In genomic region chr16:91871188-91871587, GRCm38 (mm10) we compare ENCODE assay signal across 21 mouse cellular contexts.
DNase-seq lines count a peak whose midpoint lies in the region; ATAC-seq and TF ChIP-seq lines count a peak whose summit lies in the region.
"Had no signal": no experiment of that assay in that cellular context is flagged by ENCODE, and none has a peak within 500 bp of the region (broad histone marks: within the 10 kb centered on the region; RNA-seq: fewer than 3 reads in every experiment).

No protein-coding gene starts in this region.

- H3K79me2 ChIP-seq in CH12.LX (replicated peaks; ENCODE audit: control insufficient read depth, extremely low read depth, insufficient read depth, poor library complexity, severe bottlenecking) (no peaks in the 10 kb centered on the region), macrophage (ENCODE audit: inconsistent target) (no peaks in the 10 kb centered on the region)

- H3K27me3 ChIP-seq in CH12.LX (replicated peaks), result no peaks in the 10 kb centered on the region
- H3K27me3 ChIP-seq in heart, embryonic 12.5 days (replicated peaks), result no peaks in the 10 kb centered on the region
- H3K27me3 ChIP-seq: Patski had no signal

- no peak for TF ChIP-seq CTCF in CH12.LX (conservative IDR thresholded peaks at IDR 0.05 in 1 of 2, IDR thresholded peaks at IDR 0.05 in 1 of 2; ENCODE audit: low read depth in 2 of 2, low read length in 2 of 2)
- no peak for TF ChIP-seq CTCF in bone marrow macrophage, adult 2 months (IDR thresholded peaks at IDR 0.05; ENCODE audit: low read depth, low read length)

- ATAC-seq in heart, embryonic 12.5 days (ENCODE audit: insufficient number of reproducible peaks, low FRiP score), result no peak
- ATAC-seq: activated CD4-positive, CD25-positive, alpha-beta regulatory T cell, adult 4 months; CD4-positive, CD25-positive, alpha-beta regulatory T cell, adult 4 months; Patski had no signal

- TF ChIP-seq RAD21 in CH12.LX (IDR thresholded peaks at IDR 0.05; ENCODE audit: low read depth, low read length), result no peak

- WGBS in macrophage (ENCODE audit: missing documents), result 93% methylated on average over 6 of the region's 6 CpGs
- whole genome bisulfite sequencing in heart, embryonic 12.5 days, result 94% methylated on average over 6 of the region's 6 CpGs

- H3K9ac ChIP-seq in CH12.LX (ENCODE audit: insufficient read depth, low read depth), result peak overlapping the region; percentile 49; the same call in 1 of the 2 replicates
- H3K9ac ChIP-seq in heart, embryonic 12.5 days, result no peak overlapping the region

- no peaks in the 10 kb centered on the region for H3K9me3 ChIP-seq in CH12.LX (replicated peaks; ENCODE audit: low read length)
- H3K9me3 ChIP-seq in heart, embryonic 12.5 days (replicated peaks), result no peaks in the 10 kb centered on the region
- H3K9me3 ChIP-seq: G1E had no signal

- no peak for TF ChIP-seq EP300 in CH12.LX (IDR thresholded peaks at IDR 0.05; ENCODE audit: low read length)

- peak overlapping the region in 2 of 3 experiments; percentile 15 to 53 for H3K4me3 ChIP-seq in CH12.LX (replicated peaks in 1 of 3; ENCODE audit: low read depth in 2 of 3, low read length in 2 of 3, poor library complexity in 1 of 3)
- no peak overlapping the region for H3K4me3 ChIP-seq in bone marrow macrophage, adult 2 months (ENCODE audit: insufficient read depth, low read length)
- H3K4me3 ChIP-seq in macrophage (ENCODE audit: inconsistent target), result no peak overlapping the region
- H3K4me3 ChIP-seq in heart, embryonic 12.5 days, result no peak overlapping the region

- H3K4me1 ChIP-seq in CH12.LX (ENCODE audit: control insufficient read depth in 1 of 2, insufficient read depth in 2 of 2), result peaks cover 47 to 81% of the 10 kb centered on the region in 2 experiments
- H3K4me1 ChIP-seq in bone marrow macrophage, adult 2 months (ENCODE audit: control insufficient read depth, insufficient read depth, low read length), result peaks cover 45% of the 10 kb centered on the region
- peaks cover 17% of the 10 kb centered on the region for H3K4me1 ChIP-seq in heart, embryonic 12.5 days (replicated peaks)

- H3K36me3 ChIP-seq in CH12.LX (replicated peaks in 1 of 2; ENCODE audit: control insufficient read depth in 1 of 2, insufficient read depth in 1 of 2, low read length in 1 of 2), result peaks cover 10 to 24% of the 10 kb centered on the region in 2 experiments
- H3K36me3 ChIP-seq in macrophage (ENCODE audit: inconsistent target), result no peaks in the 10 kb centered on the region
- H3K36me3 ChIP-seq in heart, embryonic 12.5 days, result peaks cover 56% of the 10 kb centered on the region

- no peak for TF ChIP-seq POLR2A in CH12.LX (IDR thresholded peaks at IDR 0.05; ENCODE audit: low read depth, low read length)
- TF ChIP-seq POLR2A in bone marrow macrophage, adult 2 months (IDR thresholded peaks at IDR 0.05; ENCODE audit: borderline replicate concordance, low read depth, low read length), result no peak

- H3K27ac ChIP-seq in CH12.LX (ENCODE audit: insufficient read depth, low read depth) (peak overlapping the region; percentile 99; the same call in 1 of the 2 replicates), macrophage (peak overlapping the region; percentile 96)
- H3K27ac ChIP-seq in bone marrow macrophage, adult 2 months (ENCODE audit: insufficient read depth, low read depth, low read length), result peak overlapping the region; percentile 93; the same call in 1 of the 2 replicates
- no peak overlapping the region for H3K27ac ChIP-seq in heart, embryonic 12.5 days (ENCODE audit: poor library complexity, severe bottlenecking)

- DNase-seq in CH12.LX (ENCODE audit: extremely low read depth), result no peak
- no peak for DNase-seq in lung, postnatal 4 days
- no peak for DNase-seq in cerebellum, adult 8-10 months
- DNase-seq: adrenal gland, adult 2 months; adrenal gland, adult 8-10 months; adrenal gland, postnatal 10 days; adrenal gland, postnatal 14 days; adrenal gland, postnatal 25 days; adrenal gland, postnatal 36 days; cerebellum, adult 11 months; cerebellum, adult 11-12 months; cerebellum, adult 18-20 months; cerebellum, adult 2 months; cerebellum, adult 9-10 months had no signal

- dilution Hi-C loops in CH12.LX (cut with MboI; ENCODE audit: extremely low pct_ligation_motif_present, extremely low pct_unique_long_range_greater_than_20kb, low sequenced_read_pairs), result no loop called here

- peak overlapping the region; percentile 18 for H3K4me2 ChIP-seq in CH12.LX (ENCODE audit: insufficient read depth, low read depth, poor library complexity, severe bottlenecking)
- H3K4me2 ChIP-seq in heart, embryonic 12.5 days, result no peak overlapping the region

- in situ Hi-C loops in CH12.LX (cut with MboI; ENCODE audit: low pct_ligation_motif_present, low pct_unique_long_range_greater_than_20kb, low sequenced_read_pairs), result no loop called here

TF ChIP-seq in CH12.LX, 34 proteins besides CTCF, POLR2A, EP300 and RAD21:
- TF ChIP-seq RCOR1 (conservative IDR thresholded peaks at IDR 0.05; ENCODE audit: low read depth, low read length) (no peak), USF2 (conservative IDR thresholded peaks at IDR 0.05; ENCODE audit: low read depth, low read length) (no peak), MEF2A (IDR thresholded peaks at IDR 0.05; ENCODE audit: borderline replicate concordance, low read depth, low read length) (no peak), MXI1 (IDR thresholded peaks at IDR 0.05; ENCODE audit: low read depth, low read length) (no peak; the same call in 1 of the 2 replicates), KAT2A (IDR thresholded peaks at IDR 0.05; ENCODE audit: insufficient replicate concordance, low read length) (no peak), MAX (IDR thresholded peaks at IDR 0.05; ENCODE audit: low read length) (peak; percentile 27; the same call in 1 of the 2 replicates), ZC3H11A (IDR thresholded peaks at IDR 0.05; ENCODE audit: low read depth, low read length) (no peak), ZMIZ1 (IDR thresholded peaks at IDR 0.05; ENCODE audit: low read depth, low read length) (0 out of 2 replicates have a peak, but pooled peaks have one; percentile 13), UBTF (IDR thresholded peaks at IDR 0.05; ENCODE audit: low read depth, low read length) (0 out of 2 replicates have a peak, but pooled peaks have one; percentile 22), E2F4 (IDR thresholded peaks at IDR 0.05; ENCODE audit: insufficient replicate concordance, low read depth, low read length) (no peak), POLR2AphosphoS2 (IDR thresholded peaks at IDR 0.05; ENCODE audit: low read depth, low read length) (0 out of 2 replicates have a peak, but pooled peaks have one; percentile 53), ETS1 (conservative IDR thresholded peaks at IDR 0.05; ENCODE audit: low read depth, low read length) (no peak), MYC (IDR thresholded peaks at IDR 0.05; ENCODE audit: low read depth, low read length) (no peak), NRF1 (IDR thresholded peaks at IDR 0.05; ENCODE audit: low read depth, low read length) (no peak), TBP (conservative IDR thresholded peaks at IDR 0.05; ENCODE audit: low read depth, low read length) (no peak), MAFK (IDR thresholded peaks at IDR 0.05; ENCODE audit: insufficient replicate concordance, low read length) (no peak), HCFC1 (IDR thresholded peaks at IDR 0.05; ENCODE audit: low read depth, low read length) (no peak), CHD1 (IDR thresholded peaks at IDR 0.05; ENCODE audit: low read depth, low read length) (0 out of 2 replicates have a peak, but pooled peaks have one; percentile 85)
TF ChIP-seq in CH12.LX: peak in this region for 5.

Comparison
In these comparisons a context has a peak if more than half of its experiments do, and no peak if none do; other contexts are left out.
1. H3K4me3 ChIP-seq: peak in CH12.LX (2 of 3); none in bone marrow macrophage, adult 2 months (single experiment), macrophage (single experiment) and heart, embryonic 12.5 days (single experiment).